Mouse (Mus musculus) neural tube, embryonic 11.5 days (tissue): ENCODE measurements around the gene Chrd. TPM values are rescaled to one million over a fixed set of nuclear protein-coding genes. Genes with fewer than 3 reads are reported as not detected.

Experiments
- ATAC-seq: fragments of 200-750 bp; cut with Nextera tagmentation; 2 replicates; pipeline ENCODE4 v1.8.0; 2017; ENCODE audit warnings: moderate number of reproducible peaks, mild to moderate bottlenecking, moderate TSS enrichment, moderate library complexity; ENCODE audit not compliant: insufficient read depth, low FRiP score, low TSS enrichment
- DNase-seq: peaks from one replicate; pipeline ENCODE4 v3.0.0-alpha.2; 2015; ENCODE audit warnings: low spot score
- H3K27ac ChIP-seq: fragments of 300-500 bp; sonication (generic); 2 replicates; pipeline ENCODE4 v1.5.1; 2014; ENCODE audit warnings: low read depth, mild to moderate bottlenecking, low read length
- H3K27me3 ChIP-seq: fragments of 300-500 bp; sonication (generic); 2 replicates; pipeline ENCODE4 v1.6.1; 2014; ENCODE audit warnings: mild to moderate bottlenecking, low read length, mixed read lengths; ENCODE audit not compliant: control insufficient read depth, insufficient read depth
- H3K36me3 ChIP-seq: fragments of 300-500 bp; sonication (generic); 2 replicates; pipeline ENCODE4 v1.6.1; 2014; ENCODE audit warnings: mild to moderate bottlenecking, low read length, moderate library complexity, mixed read lengths; ENCODE audit not compliant: control insufficient read depth, insufficient read depth
- H3K4me1 ChIP-seq: fragments of 300-500 bp; sonication (generic); 2 replicates; pipeline ENCODE4 v1.6.1; 2014; ENCODE audit warnings: low read length, mixed read lengths; ENCODE audit not compliant: control insufficient read depth, insufficient read depth
- H3K4me2 ChIP-seq: fragments of 300-500 bp; sonication (generic); 2 replicates; pipeline ENCODE4 v1.6.1; 2014; ENCODE audit warnings: low read depth, mild to moderate bottlenecking, moderate library complexity
- H3K4me3 ChIP-seq: fragments of 300-500 bp; sonication (generic); 2 replicates; pipeline ENCODE4 v1.5.1; 2014; ENCODE audit warnings: low read depth, low read length
- H3K9ac ChIP-seq: fragments of 300-500 bp; sonication (generic); 2 replicates; pipeline ENCODE4 v1.6.1; 2014; ENCODE audit warnings: mild to moderate bottlenecking, low read length
- H3K9me3 ChIP-seq: fragments of 300-500 bp; sonication (generic); 2 replicates; pipeline ENCODE4 v1.6.1; 2016; ENCODE audit warnings: low read length; ENCODE audit not compliant: control insufficient read depth
- WGBS: fragments of 180-500 bp; shearing (Covaris S2); extraction: QIAGEN DNeasy Blood & Tissue Kit; methylation state at CpG from one replicate; pipeline ENCODE4 v1.1.7; 2014; 5-methylcytosine and 5-hydroxymethylcytosine counted together
- polyA plus RNA-seq: library from polyadenylated mRNA; unstranded; fragments of >200 nt; fragmentation: Nextera tagmentation; extraction: Ambion mirVana; gene quantifications from 2 replicates; pipeline ENCODE4 v1.2.1, GENCODE M21; 2014

Chrd gene
- polyA plus RNA-seq, 1 experiment from 2014 or later, result 3.7 TPM

DNA sequence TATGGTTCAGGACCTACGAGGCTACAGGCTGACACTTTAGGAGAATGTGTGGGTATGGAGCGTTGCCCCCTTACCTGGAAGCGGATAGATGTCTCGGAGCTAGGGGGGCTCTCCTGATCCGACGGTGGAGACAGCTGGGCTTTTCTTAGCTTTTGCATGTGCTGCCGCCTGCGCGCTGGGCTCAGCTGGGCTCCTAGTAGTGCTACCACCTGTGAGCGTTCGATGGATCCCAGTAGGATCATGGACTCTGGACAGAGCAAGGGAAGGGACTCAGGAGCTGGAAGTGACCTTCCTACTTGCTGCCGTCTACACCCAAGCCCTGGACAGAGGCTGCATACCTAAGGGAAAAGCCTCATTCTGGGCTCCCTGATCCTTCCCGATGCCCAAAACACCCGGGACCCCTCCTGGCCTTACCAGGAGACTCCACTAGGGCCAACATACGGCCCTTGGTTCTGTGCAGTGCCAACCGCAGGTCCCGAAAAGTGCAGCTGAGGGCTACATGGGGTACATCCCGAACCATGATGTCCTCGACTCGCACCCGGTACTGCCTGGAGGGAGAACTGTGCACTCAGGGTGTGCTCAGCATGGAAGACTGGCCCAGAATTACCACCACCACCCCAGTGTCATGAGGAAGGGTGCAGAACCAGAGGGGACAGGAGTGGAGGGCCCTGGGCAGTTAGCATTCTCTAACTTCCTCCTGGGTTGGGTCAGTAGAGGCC is 24.5 kb upstream of the Chrd start:
- Histone ChIP-seq H3K27me3 (no peaks in the 10 kb centered on the region), H3K9ac (no peak overlapping the region)

DNA sequence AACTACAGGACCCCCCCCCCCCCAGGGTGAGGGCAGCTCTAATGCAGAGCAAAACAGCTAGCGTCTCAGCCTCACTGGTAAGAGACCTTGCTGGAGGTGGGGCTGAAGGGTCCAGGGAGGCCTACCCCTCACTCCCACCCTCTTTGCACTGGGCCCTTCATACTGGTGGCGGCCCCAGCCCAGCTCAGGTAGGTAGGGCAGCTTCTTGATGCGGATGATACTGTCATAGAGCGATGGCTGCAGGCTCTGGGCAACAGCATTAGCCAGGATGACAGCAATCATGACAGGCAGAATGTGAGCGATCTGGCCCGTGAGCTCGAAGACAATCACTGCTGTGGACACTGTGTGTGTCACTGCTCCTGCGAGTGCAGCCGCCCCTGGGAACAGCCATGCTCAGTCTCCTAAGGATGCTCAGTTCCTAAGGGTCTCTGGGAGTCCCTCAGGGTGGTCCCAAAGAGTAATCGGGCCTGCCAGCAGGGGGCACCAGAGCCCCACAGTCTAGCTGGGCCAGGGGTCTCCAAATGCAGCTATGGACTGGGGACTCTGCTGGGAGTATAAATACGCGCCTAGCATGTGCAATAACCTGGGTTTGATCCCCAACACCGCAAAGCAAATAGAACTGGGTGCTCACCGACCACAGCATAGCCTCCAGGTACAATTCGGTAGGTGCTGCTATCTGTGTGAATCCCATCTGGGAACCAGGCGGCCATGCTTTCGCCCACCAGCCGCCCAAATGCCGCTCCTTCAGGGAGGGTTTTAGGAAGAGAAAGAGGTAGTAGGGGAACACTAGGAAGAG is 23.8 kb upstream of the Chrd start:
- 78% methylated on average over 19 of the region's 19 CpGs for WGBS
- no peaks in the 10 kb centered on the region for H3K27me3 ChIP-seq
- DNase-seq (peak; percentile 83), ATAC-seq (peak; percentile 71)
- no peak overlapping the region for H3K4me3 ChIP-seq
- no peaks in the 10 kb centered on the region for H3K9me3 ChIP-seq
- no peak overlapping the region for H3K27ac ChIP-seq
- peaks cover 8% of the 10 kb centered on the region for H3K36me3 ChIP-seq
- no peak overlapping the region for H3K9ac ChIP-seq
- no peak overlapping the region for H3K4me2 ChIP-seq
- 0 out of 2 replicates have a peak, but pooled peaks cover 4% of the 10 kb centered on the region for H3K4me1 ChIP-seq

More for the DNA sequence above, 24.5 kb upstream of the Chrd start:
- Histone ChIP-seq H3K4me3 (no peak overlapping the region), H3K4me2 (no peak overlapping the region), H3K36me3 (peaks cover 8% of the 10 kb centered on the region), H3K9me3 (no peaks in the 10 kb centered on the region), H3K27ac (no peak overlapping the region), H3K4me1 (no peaks in the 10 kb centered on the region)
- ATAC-seq, result 0 out of 2 replicates have a peak, but pooled peaks have one; percentile 8
- no peak for DNase-seq
- WGBS, result 91% methylated on average over 21 of the region's 21 CpGs

DNA sequence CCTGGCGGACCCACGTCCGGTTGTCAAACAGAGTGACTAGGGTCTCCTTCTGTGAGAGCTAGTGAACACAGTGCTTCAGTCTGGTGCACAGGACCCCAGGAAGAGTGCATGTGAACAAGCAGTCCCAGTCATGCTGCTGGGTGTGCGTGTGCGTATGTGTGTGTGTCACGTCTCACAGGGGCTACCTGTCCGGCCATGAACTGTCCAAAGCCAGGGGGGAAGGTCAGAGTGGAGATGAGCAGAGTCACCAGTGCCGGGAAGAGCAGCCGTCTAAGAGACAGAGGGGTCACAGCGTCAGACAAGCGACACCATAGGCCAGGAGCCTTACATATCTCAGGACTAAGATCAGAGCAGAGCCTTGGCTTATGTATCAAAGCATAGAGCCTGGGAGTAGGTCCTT is 22.6 kb upstream of the Chrd start:
- peaks cover 8% of the 10 kb centered on the region for H3K36me3 ChIP-seq
- H3K27ac ChIP-seq, result no peak overlapping the region
- peaks cover 14% of the 10 kb centered on the region for H3K4me1 ChIP-seq
- no peak overlapping the region for H3K4me2 ChIP-seq
- WGBS, result 92% methylated on average over 11 of the region's 11 CpGs
- no peaks in the 10 kb centered on the region for H3K9me3 ChIP-seq
- DNase-seq, result no peak
- H3K4me3 ChIP-seq, result no peak overlapping the region
- H3K9ac ChIP-seq, result no peak overlapping the region
- ATAC-seq, result no peak
- no peaks in the 10 kb centered on the region for H3K27me3 ChIP-seq

DNA sequence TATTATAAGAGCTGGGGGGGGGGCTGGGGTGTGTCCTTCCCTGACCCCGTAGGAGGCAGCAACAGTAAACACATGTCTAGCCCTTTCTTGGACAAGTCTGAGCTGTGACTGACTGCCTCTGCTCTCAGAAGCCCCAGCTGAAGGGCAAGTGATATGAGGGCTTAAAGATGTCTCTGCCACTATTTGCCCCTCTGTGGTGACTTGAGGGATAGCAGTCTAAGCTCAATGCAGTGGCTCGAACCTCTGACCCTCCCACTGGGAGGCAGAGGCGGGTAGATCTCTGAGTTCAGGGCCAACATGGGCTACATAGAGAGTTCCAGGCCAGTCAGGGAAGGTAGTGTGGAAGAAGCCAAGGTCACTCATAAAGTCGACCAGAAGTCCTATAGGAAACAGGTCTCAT is 22.1 kb upstream of the Chrd start:
- Histone ChIP-seq H3K27ac (no peak overlapping the region), H3K9me3 (no peaks in the 10 kb centered on the region), H3K4me1 (peaks cover 14% of the 10 kb centered on the region), H3K27me3 (no peaks in the 10 kb centered on the region), H3K4me3 (no peak overlapping the region), H3K4me2 (no peak overlapping the region), H3K36me3 (peaks cover 7% of the 10 kb centered on the region), H3K9ac (no peak overlapping the region)
- DNase-seq (no peak), ATAC-seq (no peak)
- WGBS, result 90% methylated on average over 4 of the region's 4 CpGs

DNA sequence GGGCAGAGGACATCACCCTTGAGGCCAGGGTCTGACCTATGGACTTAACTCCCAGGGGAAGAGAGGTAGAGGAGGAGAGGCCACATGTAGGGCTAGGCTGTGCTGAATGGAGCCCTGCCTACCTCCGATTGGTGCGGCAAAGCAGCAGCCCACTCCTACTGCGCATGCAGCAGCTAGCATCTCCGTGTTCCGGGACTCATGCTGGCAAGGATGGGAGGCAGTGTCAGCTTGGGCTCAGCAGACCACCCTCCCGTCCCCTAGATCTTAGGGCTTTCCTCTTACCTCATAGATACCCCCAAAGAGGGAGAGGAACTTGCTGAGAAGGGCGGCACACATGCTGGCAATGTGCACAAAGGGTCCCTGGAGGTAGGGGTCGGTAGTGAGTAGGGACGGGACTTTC is 20.7 kb upstream of the Chrd start:
- Histone ChIP-seq H3K36me3 (peaks cover 6% of the 10 kb centered on the region), H3K4me2 (no peak overlapping the region), H3K27me3 (no peaks in the 10 kb centered on the region), H3K27ac (no peak overlapping the region), H3K9ac (no peak overlapping the region), H3K4me1 (peaks cover 23% of the 10 kb centered on the region), H3K4me3 (no peak overlapping the region), H3K9me3 (no peaks in the 10 kb centered on the region)
- 79% methylated on average over 9 of the region's 9 CpGs for WGBS
- ATAC-seq, result no peak
- no peak for DNase-seq

DNA sequence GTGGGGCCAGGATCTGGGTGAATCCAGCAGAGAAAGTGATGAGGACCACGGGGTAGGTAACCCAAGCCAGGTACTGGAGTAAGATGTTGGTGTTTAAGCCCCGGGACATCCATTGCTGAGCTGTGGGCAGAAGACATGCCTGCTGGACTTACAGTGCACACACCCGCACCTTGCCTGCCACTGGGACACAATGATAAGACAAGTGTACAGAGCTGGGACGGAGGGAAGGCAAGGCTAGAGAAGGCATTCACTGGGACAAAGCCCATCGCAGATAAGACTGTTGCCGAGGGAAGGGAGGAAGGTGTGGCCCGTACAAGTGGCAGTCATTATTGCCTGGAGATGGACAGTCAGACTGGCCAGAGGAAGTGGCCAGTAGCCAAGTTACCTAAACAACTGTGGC is 20.0 kb upstream of the Chrd start:
- peaks cover 6% of the 10 kb centered on the region for H3K36me3 ChIP-seq
- ATAC-seq (no peak), DNase-seq (no peak)
- no peak overlapping the region for H3K9ac ChIP-seq
- WGBS, result 91% methylated on average over 7 of the region's 7 CpGs
- H3K27me3 ChIP-seq, result no peaks in the 10 kb centered on the region
- peaks cover 25% of the 10 kb centered on the region for H3K4me1 ChIP-seq
- H3K4me2 ChIP-seq, result no peak overlapping the region
- no peak overlapping the region for H3K27ac ChIP-seq
- no peaks in the 10 kb centered on the region for H3K9me3 ChIP-seq
- H3K4me3 ChIP-seq, result no peak overlapping the region

DNA sequence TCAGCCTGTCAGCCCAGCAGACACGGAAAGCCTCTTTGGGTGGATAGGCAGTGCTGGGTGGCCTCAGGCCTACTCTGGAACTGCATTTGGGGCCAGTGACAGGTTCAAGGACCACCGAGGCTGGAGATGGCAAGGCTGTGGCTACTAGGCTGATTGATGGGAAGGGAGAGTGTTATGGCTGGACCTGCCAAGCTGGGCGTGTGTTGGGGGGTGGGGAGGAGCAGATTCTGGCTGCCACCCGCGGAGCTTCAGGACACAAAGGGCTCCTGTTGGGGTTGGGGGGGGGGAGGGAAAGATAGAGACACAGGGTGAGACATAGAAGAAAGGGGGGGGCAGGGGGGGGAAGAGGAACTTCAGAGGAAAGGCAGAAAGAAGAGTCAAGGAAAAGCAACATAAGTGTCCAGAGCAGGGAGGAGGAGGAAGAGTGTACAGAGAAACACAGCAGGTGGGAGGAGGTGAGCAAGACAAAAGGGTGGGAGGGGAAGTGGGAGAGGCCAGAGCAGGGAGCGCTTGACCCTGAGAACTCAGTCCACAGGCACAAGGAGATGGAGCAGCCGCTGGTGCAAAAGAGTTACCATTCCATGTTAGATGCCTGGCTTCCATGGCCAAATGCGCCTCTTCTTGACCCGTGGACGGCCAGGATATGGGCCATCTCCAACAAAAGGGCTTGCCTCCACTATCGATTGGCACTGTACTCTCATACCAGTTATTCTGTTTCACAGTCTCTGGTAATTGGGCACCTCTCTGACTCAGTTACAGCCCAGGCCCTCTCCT is 18.4 kb upstream of the Chrd start:
- H3K4me3 ChIP-seq, result peak overlapping the region; percentile 63
- 28% methylated on average over 11 of the region's 11 CpGs for WGBS
- no peak for DNase-seq
- H3K4me1 ChIP-seq, result peaks cover 30% of the 10 kb centered on the region
- ATAC-seq, result no peak
- peak overlapping the region; percentile 82 for H3K9ac ChIP-seq
- H3K9me3 ChIP-seq, result no peaks in the 10 kb centered on the region
- H3K27ac ChIP-seq, result no peak overlapping the region
- H3K4me2 ChIP-seq, result peak overlapping the region; percentile 93
- H3K27me3 ChIP-seq, result no peaks in the 10 kb centered on the region
- peaks cover 6% of the 10 kb centered on the region for H3K36me3 ChIP-seq

DNA sequence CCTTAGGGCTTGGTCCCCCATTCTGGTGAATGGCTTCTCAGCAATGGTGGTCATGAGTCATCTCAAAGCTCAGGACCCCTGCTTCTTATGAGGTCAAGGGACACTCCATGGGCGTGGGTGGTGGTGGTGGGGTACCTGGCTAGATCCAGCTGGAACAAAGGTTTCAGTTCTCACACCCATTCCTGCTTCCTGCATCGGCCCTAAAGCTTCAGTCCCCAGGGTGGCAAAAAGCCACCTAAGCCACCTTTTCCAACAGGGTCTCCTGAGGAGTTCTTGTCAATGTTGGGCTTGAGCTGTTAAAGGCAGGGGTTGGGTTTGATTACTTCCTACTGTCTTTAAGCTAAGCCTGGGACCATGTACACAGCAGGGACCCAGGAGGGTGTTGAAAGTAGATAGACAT is 17.8 kb upstream of the Chrd start:
- H3K9me3 ChIP-seq, result no peaks in the 10 kb centered on the region
- peaks cover 6% of the 10 kb centered on the region for H3K36me3 ChIP-seq
- DNase-seq (no peak), ATAC-seq (no peak)
- peak overlapping the region; percentile 82 for H3K9ac ChIP-seq
- H3K27me3 ChIP-seq, result no peaks in the 10 kb centered on the region
- H3K4me2 ChIP-seq, result peak overlapping the region; percentile 93
- no peak overlapping the region for H3K27ac ChIP-seq
- 47% methylated on average over 2 of the region's 2 CpGs for WGBS
- peak overlapping the region; percentile 63 for H3K4me3 ChIP-seq
- peaks cover 30% of the 10 kb centered on the region for H3K4me1 ChIP-seq
